Mouse (Mus musculus) adrenal gland, postnatal 10 days (tissue): Measurements from ENCODE around the gene Doc2g. TPM values are rescaled to one million over a fixed set of nuclear protein-coding genes. Genes with fewer than 3 reads are reported as not detected.
"Not testable (repeated sequence)": the region's sequence is repeated elsewhere in the genome, so short reads cannot be mapped to it uniquely, and the experiment has no call there.

ENCODE experiments used
- DNase-seq: peaks from one replicate; pipeline ENCODE4 v3.0.0; 2021; ENCODE audit warnings: mixed read lengths
- long read RNA-seq, 2 experiments: library from polyadenylated mRNA; stranded (forward); transcript quantifications; one replicate each; pipeline ENCODE4 v2.0.0; 2021
- total RNA-seq, 2 experiments: library from RNA; stranded (reverse); gene quantifications; 2 replicates each; pipeline ENCODE4 v1.2.3; 2021

Gene Doc2g
- total RNA-seq, result 1 to 10 TPM; 1.3 to 3.0 TPM
- long read RNA-seq, experiment 1, partial matches to known transcripts, result 0 of 2 reads
- long read RNA-seq, experiment 1, other reads (novel, unspliced or antisense), result 2 of 2 reads
- long read RNA-seq, experiment 2, partial matches to known transcripts, result 0 of 5 reads
- long read RNA-seq, experiment 2, other reads (novel, unspliced or antisense), result 5 of 5 reads

- DNase-seq, result no peak
Observed at GRCm38 (mm10) chr19:4003112-4003511, at the start of gene Doc2g. Gene Doc2g, plus strand, starts transcription at chr19:4003313.

GRCm38 (mm10) chr19:3955033-3955432 is 48.1 kb upstream of the Doc2g start:
- no peak for DNase-seq

- DNase-seq, result no peak
Observed at GRCm38 (mm10) chr19:3955804-3956203, 47.3 kb upstream of the Doc2g start.

DNA sequence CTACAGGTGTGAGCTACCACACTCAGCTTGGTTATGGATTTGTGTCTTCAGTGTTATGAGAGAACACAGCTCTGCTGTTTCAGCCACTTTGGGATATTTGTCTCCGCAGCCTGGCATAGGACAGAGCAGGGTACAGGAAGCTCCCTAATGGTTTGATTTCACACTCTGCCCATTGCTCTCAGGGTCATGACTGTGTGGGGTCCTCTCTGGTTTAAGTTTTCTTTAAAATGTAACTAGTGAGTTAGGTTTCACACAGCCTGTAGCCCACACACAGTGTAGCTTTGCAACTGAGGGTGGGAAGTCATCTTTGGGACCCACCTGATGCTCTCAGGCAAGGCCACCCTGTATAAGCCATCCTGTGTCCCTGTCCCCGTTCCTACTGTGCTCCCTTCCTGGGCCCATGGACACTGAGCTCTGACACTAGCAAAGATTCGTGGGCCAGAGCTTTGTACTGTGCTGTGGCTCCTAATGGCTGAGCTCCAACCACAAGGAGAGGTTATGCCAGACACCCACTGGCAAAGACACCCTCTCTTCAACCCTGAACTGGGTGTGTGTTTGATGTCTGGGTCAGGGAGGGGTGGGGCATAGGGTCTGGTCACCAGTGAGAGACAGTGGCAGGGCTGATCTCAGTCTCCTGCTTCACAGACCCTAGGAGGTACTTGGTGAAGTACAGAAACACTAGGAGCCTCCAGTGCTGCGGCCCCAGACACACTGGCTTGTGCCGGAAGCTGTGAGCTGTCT is 45.6 kb upstream of the Doc2g start:
- not testable (repeated sequence) for DNase-seq

- no peak for DNase-seq
Observed at GRCm38 (mm10) chr19:3958470-3958869, 44.6 kb upstream of the Doc2g start, which contains the start of gene Aldh3b3. Gene Aldh3b3, plus strand, starts transcription at chr19:3958645.

DNA sequence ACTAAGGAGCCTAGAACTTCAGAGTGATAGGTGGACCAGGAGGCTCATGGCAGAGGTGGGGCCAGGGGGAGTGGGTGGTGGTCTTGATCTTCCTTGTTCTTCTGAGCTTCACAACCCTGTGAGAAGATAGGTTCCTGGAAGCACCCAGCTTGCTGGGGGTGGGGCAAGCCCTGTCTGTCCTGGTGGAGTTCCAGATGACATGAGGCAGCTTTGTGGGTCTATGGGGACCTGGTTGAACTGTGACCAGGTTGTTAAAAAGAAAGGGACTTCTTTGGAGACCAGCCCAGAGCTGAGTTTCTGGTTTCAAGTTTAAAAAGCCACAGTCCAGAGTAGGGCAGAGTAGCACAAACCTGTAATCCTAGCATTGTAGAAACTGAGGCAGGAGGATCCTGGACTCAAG is 44.1 kb upstream of the Doc2g start:
- DNase-seq, result peak; percentile 57

DNA sequence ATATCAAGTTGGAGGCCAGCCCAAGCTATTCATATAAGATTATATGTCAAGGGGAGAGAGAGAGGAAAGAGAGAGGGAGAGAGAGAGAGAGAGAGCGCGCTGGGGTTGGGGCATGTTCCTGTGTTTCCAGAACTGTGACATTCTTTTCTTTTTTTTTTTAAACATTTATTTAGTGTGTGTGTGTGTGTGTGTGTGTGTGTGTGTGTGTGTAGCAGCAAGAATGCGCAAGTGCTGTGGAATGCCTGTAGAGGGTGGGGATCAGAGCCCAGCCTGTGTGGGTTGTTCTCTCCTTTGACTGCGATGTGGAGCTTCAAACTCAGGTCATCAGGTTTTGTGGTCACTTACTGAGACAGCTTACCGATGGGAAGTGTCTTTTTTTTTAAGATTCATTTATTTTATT is 42.9 kb upstream of the Doc2g start:
- no peak for DNase-seq

GRCm38 (mm10) chr19:3961805-3962204 is 41.3 kb upstream of the Doc2g start:
- DNase-seq, result not testable (repeated sequence)

DNA sequence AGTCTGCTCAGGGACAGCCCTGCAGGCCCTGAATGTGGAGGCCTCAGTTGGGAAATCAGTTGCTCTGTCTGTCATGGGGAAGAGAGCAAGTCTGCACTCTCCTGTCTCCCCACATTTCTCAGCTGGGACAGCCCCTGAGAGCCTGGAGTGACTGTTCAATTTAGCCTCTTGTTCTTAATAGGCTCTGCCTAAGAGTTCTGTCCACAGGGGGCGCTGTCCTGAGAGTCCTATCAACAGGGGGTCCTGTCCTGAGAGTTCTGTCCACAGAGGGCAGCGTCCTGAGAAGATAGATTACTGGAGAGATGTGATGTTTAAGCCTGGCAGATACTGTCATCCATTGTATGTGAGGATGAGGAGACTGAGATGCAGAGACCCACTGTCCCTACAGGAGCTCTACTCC is 40.6 kb upstream of the Doc2g start:
- DNase-seq, result no peak

DNA sequence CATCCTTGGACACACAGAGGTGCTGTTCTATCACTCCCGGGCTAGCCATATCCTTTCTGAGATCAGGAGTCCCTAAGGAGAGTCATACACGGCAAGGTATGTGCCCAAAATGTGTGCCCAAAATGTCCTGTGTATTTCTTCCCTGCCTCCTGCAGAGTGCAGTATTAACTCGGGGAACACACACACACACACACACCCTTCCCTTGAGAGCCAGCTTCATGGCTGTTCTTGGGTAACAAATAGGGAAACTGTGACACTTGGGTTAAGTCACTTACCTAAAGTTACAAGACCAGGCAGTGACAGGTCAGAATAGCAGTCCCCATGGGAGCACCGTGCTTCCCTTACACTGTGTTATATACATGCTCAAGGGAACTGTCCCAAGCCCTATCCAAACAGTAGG is 39.1 kb upstream of the Doc2g start:
- DNase-seq, result no peak

DNA sequence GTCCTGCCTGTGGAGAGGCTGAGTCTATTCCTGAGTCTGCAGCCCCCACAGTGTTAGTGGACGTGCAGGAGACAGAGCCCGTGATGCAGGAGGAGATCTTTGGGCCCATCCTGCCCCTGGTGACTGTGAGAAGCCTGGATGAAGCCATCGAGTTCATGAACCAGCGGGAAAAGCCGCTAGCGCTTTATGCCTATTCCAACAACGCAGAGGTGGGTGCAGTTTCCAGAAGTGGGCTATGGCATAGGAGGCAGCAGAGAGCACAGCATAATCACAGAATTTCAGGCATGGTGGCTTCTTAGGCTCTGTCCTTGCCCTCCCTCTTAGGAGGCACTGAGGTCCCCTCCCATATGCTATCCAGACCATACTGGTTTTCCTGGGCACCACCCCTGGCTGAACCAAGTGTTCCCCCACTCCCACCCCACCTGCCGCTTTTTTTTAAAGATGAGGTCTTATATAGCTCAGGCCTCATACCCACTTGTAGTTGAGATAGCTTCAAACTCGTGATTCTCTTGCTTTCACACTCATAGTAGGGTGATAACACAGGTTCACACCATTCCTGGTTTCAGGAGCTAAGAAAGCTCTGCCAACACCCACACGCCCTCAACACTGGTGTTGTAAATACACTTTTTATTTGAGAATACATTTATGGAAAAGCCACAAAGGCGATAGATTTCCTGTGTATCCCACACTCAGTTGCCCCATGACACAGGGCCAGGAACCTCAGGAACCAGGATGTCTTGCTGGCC is 36.6 kb upstream of the Doc2g start:
- no peak for DNase-seq

- no peak for DNase-seq
Observed at GRCm38 (mm10) chr19:3967258-3967657, 35.9 kb upstream of the Doc2g start.

- no peak for DNase-seq
Observed at GRCm38 (mm10) chr19:3972229-3972628, 30.9 kb upstream of the Doc2g start, which contains the start of gene Aldh3b2. Gene Aldh3b2, plus strand, starts transcription at chr19:3972328.

DNA sequence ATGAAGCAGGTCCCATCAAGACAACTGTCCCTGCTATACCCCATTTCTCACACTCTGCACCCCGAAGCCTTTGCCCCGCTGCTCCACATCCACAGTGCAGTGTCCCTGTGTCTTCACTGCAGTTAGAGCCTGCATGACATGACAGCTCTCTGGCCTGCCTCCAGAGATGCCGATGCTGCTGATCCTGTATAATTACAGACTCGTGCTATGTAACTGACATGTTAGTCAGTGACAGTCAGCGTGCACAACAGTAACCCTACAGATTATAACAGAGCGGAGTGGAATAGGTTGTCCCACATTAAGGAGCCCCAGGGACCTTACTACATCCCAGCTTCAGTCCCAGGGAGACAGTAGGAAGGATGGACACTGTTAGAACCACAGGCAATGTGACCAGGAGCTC is 28.5 kb upstream of the Doc2g start:
- DNase-seq, result not testable (repeated sequence)

- DNase-seq, result no peak
Observed at GRCm38 (mm10) chr19:3975866-3976265, 27.2 kb upstream of the Doc2g start.

DNA sequence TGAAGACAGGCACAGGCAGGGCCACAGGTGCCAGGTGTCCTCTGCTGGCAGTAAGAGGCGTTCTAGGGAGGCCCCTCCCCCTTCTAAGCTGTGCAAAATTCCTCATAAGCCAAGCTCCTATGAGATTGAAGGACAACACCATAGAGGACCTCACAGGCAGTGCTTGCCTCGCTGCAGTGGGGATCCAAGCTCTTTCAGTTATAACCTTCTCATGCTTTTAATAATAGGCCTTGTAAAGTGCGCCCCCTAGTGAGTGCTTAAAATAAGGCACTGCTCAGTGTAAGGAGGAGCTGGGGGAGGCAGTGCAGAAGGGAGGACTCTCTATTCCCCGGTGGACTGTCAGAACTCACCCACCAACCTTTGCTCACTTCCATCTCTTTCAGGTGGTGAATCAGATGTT is 22.8 kb upstream of the Doc2g start:
- DNase-seq, result peak; percentile 88

DNA sequence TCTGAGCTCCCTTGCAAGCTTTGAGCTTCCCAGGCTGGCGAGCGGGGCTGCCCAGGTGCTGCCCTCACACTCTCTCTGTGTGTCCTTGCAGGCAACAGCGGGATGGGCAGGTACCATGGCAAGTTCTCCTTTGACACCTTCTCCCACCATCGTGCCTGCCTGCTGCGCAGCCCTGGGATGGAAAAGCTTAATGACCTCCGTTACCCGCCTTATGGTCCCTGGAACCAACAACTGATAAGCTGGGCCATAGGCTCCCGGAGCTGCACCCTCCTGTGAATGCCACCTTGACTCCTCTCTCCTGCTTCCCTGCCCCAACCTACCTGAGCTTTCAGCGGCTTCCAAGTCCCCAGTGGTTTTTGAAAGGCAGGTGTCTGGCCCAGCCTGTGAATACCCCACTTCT is 22.2 kb upstream of the Doc2g start:
- DNase-seq, result no peak

DNA sequence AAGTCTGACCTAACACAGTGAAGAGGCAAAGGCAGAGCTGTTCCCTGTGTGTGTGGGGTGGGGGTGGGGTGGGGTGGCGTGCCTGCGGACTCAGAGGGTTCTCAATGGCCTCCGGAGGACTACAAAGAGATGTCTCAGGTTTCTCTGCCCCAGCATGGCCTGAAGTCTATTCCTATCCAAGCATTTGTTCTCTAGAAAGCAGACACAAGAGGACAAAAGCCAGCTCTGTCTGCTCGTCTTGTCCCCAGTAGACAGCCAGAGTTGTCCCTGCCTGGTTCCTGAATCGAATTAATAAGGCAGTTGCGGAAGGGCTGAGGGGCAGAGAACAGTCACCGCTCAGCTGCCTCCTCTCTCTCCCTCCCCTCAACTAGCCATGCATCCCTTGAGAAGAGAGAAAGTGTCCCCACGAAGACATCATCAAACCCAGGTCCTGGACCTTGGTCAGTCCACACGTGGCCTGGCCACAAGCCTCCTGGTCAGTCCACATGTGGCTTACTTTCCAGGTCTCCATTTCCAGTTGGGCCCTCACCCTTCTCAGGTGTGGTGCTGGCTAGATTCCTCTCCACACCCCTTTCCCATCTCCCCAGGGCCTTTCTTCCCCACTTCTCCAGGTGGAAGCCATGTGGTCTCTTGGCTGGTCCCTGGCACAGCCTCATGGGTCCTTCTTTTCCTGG is 19.4 kb upstream of the Doc2g start:
- no peak for DNase-seq

- DNase-seq, result peak; percentile 83
Observed at GRCm38 (mm10) chr19:3985261-3985681, 17.8 kb upstream of the Doc2g start.

- peak; percentile 93 for DNase-seq
Observed at GRCm38 (mm10) chr19:3986334-3986733, 16.8 kb upstream of the Doc2g start, which contains the start of gene Acy3. Gene Acy3, plus strand, starts transcription at chr19:3986570.

DNA sequence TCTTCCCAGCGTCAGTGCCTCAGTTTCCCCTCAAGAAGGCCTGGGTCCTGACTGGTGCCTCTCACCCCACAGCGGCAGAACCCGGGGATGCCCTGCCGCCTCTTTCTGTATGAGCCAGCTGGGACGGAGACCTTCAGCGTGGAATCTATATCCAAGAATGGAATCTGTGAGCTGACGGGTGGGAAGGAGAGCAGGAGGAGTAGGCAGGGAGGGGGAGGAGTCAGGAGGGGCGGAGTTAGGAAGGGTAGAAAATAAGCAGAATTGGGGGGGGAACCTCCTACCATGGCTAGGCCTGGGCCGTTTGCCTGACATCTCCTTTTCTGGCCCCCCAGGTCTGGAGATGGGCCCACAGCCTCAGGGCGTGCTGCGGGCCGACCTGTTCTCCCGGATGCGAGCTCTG is 15.0 kb upstream of the Doc2g start:
- DNase-seq, result no peak

DNA sequence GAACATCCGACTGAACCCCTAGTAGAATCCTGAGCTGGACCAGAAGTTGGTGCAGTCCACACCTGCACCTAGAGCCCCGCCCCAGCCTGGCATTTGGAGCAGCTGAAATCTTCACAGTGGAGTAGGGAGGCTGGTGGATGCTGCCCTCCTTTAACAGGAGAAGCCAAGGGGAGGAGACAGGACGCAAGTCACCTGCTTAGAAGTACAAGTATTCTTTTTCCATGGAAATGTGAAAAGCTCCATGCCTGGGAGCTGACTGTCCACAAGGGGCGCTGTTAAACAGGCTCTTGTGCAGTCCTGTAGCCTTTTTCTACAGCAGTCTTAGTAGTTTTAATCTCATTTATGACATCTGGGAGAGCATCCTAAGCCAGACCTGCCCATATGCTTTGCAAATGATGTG is 14.4 kb upstream of the Doc2g start:
- DNase-seq, result no peak

- DNase-seq, result no peak
Observed at GRCm38 (mm10) chr19:3990804-3991203, 12.3 kb upstream of the Doc2g start.
